ENCODE assay signal across 8 mouse cellular contexts in the genomic region with DNA sequence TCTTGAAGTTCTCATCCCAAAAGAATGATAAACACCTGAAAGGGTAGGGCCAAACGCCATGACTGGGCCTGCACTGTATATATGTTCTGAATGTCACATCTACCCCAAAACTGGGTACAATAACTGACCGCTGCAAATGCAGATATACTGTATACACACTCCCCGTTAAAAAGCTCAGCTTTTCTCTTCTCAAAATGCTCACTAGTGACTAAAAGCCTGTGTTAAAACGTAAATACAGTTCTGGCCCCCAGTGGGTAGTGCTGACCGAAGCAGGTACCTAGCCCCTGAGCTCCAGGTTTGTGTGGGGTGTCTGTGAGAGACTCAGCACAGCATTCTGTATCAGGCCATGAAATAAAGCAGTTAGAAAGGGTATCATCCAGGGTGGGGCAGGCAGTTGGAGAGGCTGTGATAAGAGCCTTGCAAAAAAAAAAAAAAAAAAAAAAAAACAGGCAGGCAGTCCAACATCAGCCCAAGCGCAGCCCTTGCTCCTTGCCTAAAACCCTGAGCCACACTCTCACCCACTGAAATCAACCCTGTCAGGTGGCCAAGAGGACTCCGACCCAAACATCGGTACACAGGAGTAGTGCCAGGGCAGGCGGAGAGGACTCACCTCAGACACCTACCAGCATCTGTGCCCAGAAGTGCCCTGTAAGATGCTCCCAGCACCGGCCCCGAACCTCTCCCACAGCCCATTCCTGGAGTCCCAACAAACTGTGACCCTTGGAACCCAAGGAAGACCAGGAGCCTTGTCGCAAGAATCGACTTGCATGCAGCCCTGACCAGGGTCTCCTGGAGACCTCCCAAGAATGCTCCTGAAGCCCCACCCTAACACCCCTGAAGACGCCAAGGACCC. TPM values are rescaled to one million over a fixed set of nuclear protein-coding genes. Genes with fewer than 3 reads are reported as not detected.
DNase-seq lines count a peak whose midpoint lies in the region; ATAC-seq and TF ChIP-seq lines count a peak whose summit lies in the region.

No protein-coding gene starts in this region.

- no peaks in the 10 kb centered on the region for H3K27me3 ChIP-seq in lung, embryonic 16.5 days (ENCODE audit: control insufficient read depth, insufficient read depth, low read depth, low read length)
- H3K27me3 ChIP-seq in hindbrain, embryonic 15.5 days = no peaks in the 10 kb centered on the region
- H3K27me3 ChIP-seq in liver, embryonic 12.5 days (replicated peaks) = no peaks in the 10 kb centered on the region

- no peaks in the 10 kb centered on the region for H3K9me3 ChIP-seq in lung, embryonic 16.5 days (ENCODE audit: control insufficient read depth, low read length)
- H3K9me3 ChIP-seq in hindbrain, embryonic 15.5 days = no peaks in the 10 kb centered on the region
- no peaks in the 10 kb centered on the region for H3K9me3 ChIP-seq in liver, embryonic 12.5 days (replicated peaks)

- no peak overlapping the region for H3K27ac ChIP-seq in lung, embryonic 16.5 days (ENCODE audit: low read length)
- H3K27ac ChIP-seq in embryonic fibroblast, embryonic 13.5 days (ENCODE audit: insufficient read depth, low read length) = no peak overlapping the region
- H3K27ac ChIP-seq in hindbrain, embryonic 15.5 days (replicated peaks) = peak overlapping the region; percentile 53; the same call in 1 of the 2 replicates
- peak overlapping the region; percentile 99 for H3K27ac ChIP-seq in liver, embryonic 12.5 days

- peak; percentile 1; the same call in 1 of the 2 replicates for ATAC-seq in lung, embryonic 16.5 days (ENCODE audit: low read depth)
- ATAC-seq in hindbrain, embryonic 15.5 days (ENCODE audit: low FRiP score, low read depth) = 0 out of 2 replicates have a peak, but pooled peaks have one; percentile 7
- ATAC-seq in liver, embryonic 12.5 days = peak; percentile 79

- no peak for TF ChIP-seq POLR2A in embryonic fibroblast, embryonic 13.5 days (IDR thresholded peaks at IDR 0.05; ENCODE audit: low read depth, low read length)

- H3K4me2 ChIP-seq in lung, embryonic 16.5 days (ENCODE audit: low read depth, low read length) = peak overlapping the region; percentile 84
- peak overlapping the region; percentile 69 for H3K4me2 ChIP-seq in hindbrain, embryonic 15.5 days
- H3K4me2 ChIP-seq in liver, embryonic 12.5 days = peak overlapping the region; percentile 88

- no peak for DNase-seq in lung, postnatal 4 days
- peak; percentile 58 to 81 for DNase-seq in spleen, postnatal 4 days (ENCODE audit: low spot score in 2 of 2)
- no peak for DNase-seq in left cerebral cortex, adult 11 months (ENCODE audit: low spot score)
- no peak for DNase-seq in right cerebral cortex, postnatal 25 days

- TF ChIP-seq CTCF in embryonic fibroblast, embryonic 13.5 days (IDR thresholded peaks at IDR 0.05; ENCODE audit: borderline replicate concordance, insufficient read depth, low read length) = no peak

- H3K36me3 ChIP-seq in lung, embryonic 16.5 days (ENCODE audit: control insufficient read depth, insufficient read depth, low read length) = no peaks in the 10 kb centered on the region
- no peaks in the 10 kb centered on the region for H3K36me3 ChIP-seq in hindbrain, embryonic 15.5 days
- peaks cover 34% of the 10 kb centered on the region for H3K36me3 ChIP-seq in liver, embryonic 12.5 days

- peaks cover 10% of the 10 kb centered on the region for H3K4me1 ChIP-seq in lung, embryonic 16.5 days (replicated peaks; ENCODE audit: control insufficient read depth, insufficient read depth, low read length)
- 0 out of 2 replicates have a peak, but pooled peaks cover 6% of the 10 kb centered on the region for H3K4me1 ChIP-seq in embryonic fibroblast, embryonic 13.5 days (ENCODE audit: control insufficient read depth, insufficient read depth, low read length)
- peaks cover 30% of the 10 kb centered on the region for H3K4me1 ChIP-seq in hindbrain, embryonic 15.5 days (replicated peaks)
- H3K4me1 ChIP-seq in liver, embryonic 12.5 days = peaks cover 74% of the 10 kb centered on the region

- peak overlapping the region; percentile 67 for H3K4me3 ChIP-seq in lung, embryonic 16.5 days (ENCODE audit: low read length)
- H3K4me3 ChIP-seq in embryonic fibroblast, embryonic 13.5 days (ENCODE audit: insufficient read depth, low read length) = peak overlapping the region; percentile 96
- H3K4me3 ChIP-seq in hindbrain, embryonic 15.5 days = peak overlapping the region; percentile 55
- peak overlapping the region; percentile 90 for H3K4me3 ChIP-seq in liver, embryonic 12.5 days

- 53% methylated on average over 14 of the region's 14 CpGs for WGBS in lung, embryonic 16.5 days
- WGBS in hindbrain, embryonic 15.5 days = 52% methylated on average over 14 of the region's 14 CpGs
- WGBS in liver, embryonic 12.5 days (ENCODE audit: insufficient replicate concordance) = 18% methylated on average over 14 of the region's 14 CpGs

- H3K9ac ChIP-seq in lung, embryonic 16.5 days (ENCODE audit: low read length) = peak overlapping the region; percentile 83
- peak overlapping the region; percentile 68 for H3K9ac ChIP-seq in hindbrain, embryonic 15.5 days
- H3K9ac ChIP-seq in liver, embryonic 12.5 days = peak overlapping the region; percentile 98

RNA-seq across cellular contexts. Expression of a gene that starts 1.0 kb away (rescaled TPM):
- polyA plus RNA-seq in lung, embryonic 16.5 days (2015; fragmentation: Nextera tagmentation; extraction: Ambion mirVana) = 28.3 and 29.5 TPM in 2 replicates
- polyA plus RNA-seq in embryonic fibroblast, embryonic 13.5 days (2011; ENCODE audit: insufficient read length, low read depth, missing spikeins) = 44.1 and 52.4 TPM in 2 replicates
- polyA plus RNA-seq in hindbrain, embryonic 15.5 days (2015; fragmentation: Nextera tagmentation; extraction: Ambion mirVana) = 16.8 and 17.9 TPM in 2 replicates
- polyA plus RNA-seq in liver, embryonic 12.5 days (2016; fragmentation: Nextera tagmentation; extraction: Ambion mirVana) = 95.8 and 106 TPM in 2 replicates

RNA-seq across cellular contexts. Expression of a gene that starts 12.5 kb away (rescaled TPM):
- polyA plus RNA-seq in lung, embryonic 16.5 days (2015; fragmentation: Nextera tagmentation; extraction: Ambion mirVana) = 499 and 543 TPM in 2 replicates
- polyA plus RNA-seq in embryonic fibroblast, embryonic 13.5 days (2011; ENCODE audit: insufficient read length, low read depth, missing spikeins) = 260 and 321 TPM in 2 replicates
- 341 and 365 TPM in 2 replicates for polyA plus RNA-seq in hindbrain, embryonic 15.5 days (2015; fragmentation: Nextera tagmentation; extraction: Ambion mirVana)
- 682 and 694 TPM in 2 replicates for polyA plus RNA-seq in liver, embryonic 12.5 days (2016; fragmentation: Nextera tagmentation; extraction: Ambion mirVana)

RNA-seq across cellular contexts. Expression of a gene that starts 54.0 kb away (rescaled TPM):
- polyA plus RNA-seq in lung, embryonic 16.5 days (2015; fragmentation: Nextera tagmentation; extraction: Ambion mirVana) = 0.18 and 0.24 TPM in 2 replicates
- not detected in 2 replicates for polyA plus RNA-seq in embryonic fibroblast, embryonic 13.5 days (2011; ENCODE audit: insufficient read length, low read depth, missing spikeins)
- polyA plus RNA-seq in hindbrain, embryonic 15.5 days (2015; fragmentation: Nextera tagmentation; extraction: Ambion mirVana) = 6.6 and 7.3 TPM in 2 replicates
- polyA plus RNA-seq in liver, embryonic 12.5 days (2016; fragmentation: Nextera tagmentation; extraction: Ambion mirVana) = not detected in 2 replicates

Comparison
In these comparisons a context has a peak if more than half of its experiments do, and no peak if none do; other contexts are left out.
1. ATAC-seq: peak in every context shown above with its lines; median percentile 79 in liver, embryonic 12.5 days; 7 in hindbrain, embryonic 15.5 days; 1 in lung, embryonic 16.5 days.
2. H3K27ac ChIP-seq: peak in hindbrain, embryonic 15.5 days (single experiment) and liver, embryonic 12.5 days (single experiment); none in lung, embryonic 16.5 days (single experiment) and embryonic fibroblast, embryonic 13.5 days (single experiment).
3. DNase-seq: peak in spleen, postnatal 4 days (2 of 2); none in lung, postnatal 4 days (0 of 2), left cerebral cortex, adult 11 months (single experiment) and right cerebral cortex, postnatal 25 days (single experiment).
4. Peak in every context shown above with its lines, with median percentiles within 50 percentile points of each other: H3K4me2 ChIP-seq, H3K4me3 ChIP-seq and H3K9ac ChIP-seq.